Mouse (Mus musculus) ES-E14 (cell line): ENCODE measurements at regions not wholly inside any gene's neighbourhood (a gene's known extent, or its start where the extent isn't known, plus 50 kb on each side); places are given as distances from the start of the nearest gene placed in this dataset.

ENCODE experiments used
- DNase-seq: peaks from one replicate; pipeline ENCODE4 v3.0.0-alpha.2; 2013; ENCODE audit warnings: low read depth, low spot score
- H3K27ac ChIP-seq: 2 replicates; pipeline ENCODE4 v1.5.1; 2012; ENCODE audit warnings: low read depth, mild to moderate bottlenecking, low read length, moderate library complexity, mixed read lengths; ENCODE audit not compliant: poor library complexity, insufficient read depth, severe bottlenecking
- H3K36me3 ChIP-seq: 2 replicates; pipeline ENCODE4 v1.6.1; 2012; ENCODE audit warnings: mild to moderate bottlenecking, low read length, moderate library complexity, mixed read lengths; ENCODE audit not compliant: control insufficient read depth, poor library complexity, insufficient read depth, severe bottlenecking
- H3K4me1 ChIP-seq, 2 experiments: fragments of 150-350 bp in 1 of 2; sonication (generic) in 1 of 2; 2 replicates each; pipeline ENCODE4 v1.6.1; 2012; ENCODE audit warnings: low read length in 2 of 2, mild to moderate bottlenecking in 1 of 2, mixed read lengths in 1 of 2; ENCODE audit not compliant: control insufficient read depth in 2 of 2, insufficient read depth in 2 of 2, poor library complexity in 1 of 2
- H3K4me3 ChIP-seq, 2 experiments: fragments of 150-350 bp in 1 of 2; sonication (generic) in 1 of 2; 2 replicates each; pipeline ENCODE4 v1.5.1; 2012; ENCODE audit warnings: low read length in 2 of 2, low read depth in 1 of 2, mild to moderate bottlenecking in 1 of 2, mixed read lengths in 1 of 2; ENCODE audit not compliant: insufficient read depth in 1 of 2, poor library complexity in 1 of 2, severe bottlenecking in 1 of 2
- H3K9ac ChIP-seq: 2 replicates; pipeline ENCODE4 v1.6.1; 2012; ENCODE audit warnings: low read depth, mild to moderate bottlenecking, low read length, mixed read lengths; ENCODE audit not compliant: poor library complexity, insufficient read depth, severe bottlenecking
- H3K9me3 ChIP-seq: fragments of 150-350 bp; sonication (generic); 2 replicates; pipeline ENCODE4 v1.6.1; 2012; ENCODE audit warnings: low read depth, mild to moderate bottlenecking, low read length; ENCODE audit not compliant: control insufficient read depth, insufficient read depth
- CHD2 ChIP-seq: IDR thresholded peaks from 2 replicates; pipeline ENCODE4 v1.6.1; 2014; ENCODE audit warnings: mild to moderate bottlenecking, low read depth, low read length, inconsistent platforms
- HCFC1 ChIP-seq: IDR thresholded peaks from 2 replicates; pipeline ENCODE4 v1.6.1; 2012; ENCODE audit warnings: low read length, inconsistent platforms, borderline replicate concordance; ENCODE audit not compliant: insufficient read depth
- MAFK ChIP-seq: IDR thresholded peaks from 2 replicates; pipeline ENCODE4 v1.6.1; 2014; ENCODE audit warnings: mild to moderate bottlenecking, low read depth, low read length, inconsistent platforms; ENCODE audit not compliant: insufficient read depth
- ZC3H11A ChIP-seq: IDR thresholded peaks from 2 replicates; pipeline ENCODE4 v1.6.1; 2012; ENCODE audit warnings: low read depth, mild to moderate bottlenecking, inconsistent platforms, low read length, borderline replicate concordance
- ZNF384 ChIP-seq: IDR thresholded peaks from 2 replicates; pipeline ENCODE4 v1.6.1; 2012; ENCODE audit warnings: low read depth, low read length, inconsistent platforms
- in situ Hi-C, 2 experiments: fragments of 600-800 bp; cut with MboI; formaldehyde crosslinking; loops; one replicate each; pipeline ENCODE4 v1.15.1; 2025; ENCODE audit warnings: low sequenced_read_pairs in 2 of 2, inconsistent platforms in 1 of 2; ENCODE audit not compliant: unreplicated experiment in 2 of 2

GRCm38 (mm10) chr10:21458608-21459007 lies 81.5 kb downstream of the Aldh8a1 start:
- no peak for TF ChIP-seq ZNF384
- TF ChIP-seq ZC3H11A, result no peak
- no peak for TF ChIP-seq CHD2
- no peak for TF ChIP-seq HCFC1
- no peak for TF ChIP-seq MAFK
- Histone ChIP-seq H3K36me3 (no peaks in the 10 kb centered on the region), H3K9me3 (no peaks in the 10 kb centered on the region), H3K27ac (no peak overlapping the region), H3K9ac (no peak overlapping the region), H3K4me1 (no peaks in the 10 kb centered on the region; a peak in 1 of 4 replicates), H3K4me3 (no peak overlapping the region)
- DNase-seq, result no peak
- in situ Hi-C loops, result no loop called here

DNA sequence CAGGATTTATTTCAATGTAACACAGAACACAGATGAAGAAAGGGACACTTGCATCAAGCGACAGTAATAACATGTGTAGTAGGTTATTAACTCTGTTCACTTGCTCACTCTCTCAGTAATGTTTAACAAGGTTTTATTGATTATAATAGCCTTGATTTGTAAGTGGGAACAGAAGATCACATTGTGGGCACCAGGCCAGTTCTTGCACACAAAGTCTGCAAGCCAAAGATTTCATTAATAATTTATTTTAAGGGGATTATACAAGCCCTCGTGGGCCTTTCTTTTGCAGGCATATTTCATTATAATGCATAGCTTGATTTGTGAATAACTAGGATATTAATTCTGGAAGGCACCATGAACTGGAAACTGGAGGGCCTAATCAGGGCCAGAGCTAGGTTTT lies 83.0 kb downstream of the Aldh8a1 start:
- no peak overlapping the region for H3K27ac ChIP-seq
- no peak for DNase-seq
- no peak for TF ChIP-seq MAFK
- no peak for TF ChIP-seq ZC3H11A
- TF ChIP-seq HCFC1, result no peak
- TF ChIP-seq CHD2, result no peak
- TF ChIP-seq ZNF384, result no peak
- H3K4me3 ChIP-seq, result no peak overlapping the region
- no peak overlapping the region for H3K9ac ChIP-seq
- H3K36me3 ChIP-seq, result no peaks in the 10 kb centered on the region
- H3K9me3 ChIP-seq, result no peaks in the 10 kb centered on the region
- H3K4me1 ChIP-seq, result no peaks in the 10 kb centered on the region
- in situ Hi-C loops, result loop anchor here (5.0 to 10.0 kb wide), 2 partner anchors 537 to 545 kb away; no protein-coding TSS in a partner anchor

DNA sequence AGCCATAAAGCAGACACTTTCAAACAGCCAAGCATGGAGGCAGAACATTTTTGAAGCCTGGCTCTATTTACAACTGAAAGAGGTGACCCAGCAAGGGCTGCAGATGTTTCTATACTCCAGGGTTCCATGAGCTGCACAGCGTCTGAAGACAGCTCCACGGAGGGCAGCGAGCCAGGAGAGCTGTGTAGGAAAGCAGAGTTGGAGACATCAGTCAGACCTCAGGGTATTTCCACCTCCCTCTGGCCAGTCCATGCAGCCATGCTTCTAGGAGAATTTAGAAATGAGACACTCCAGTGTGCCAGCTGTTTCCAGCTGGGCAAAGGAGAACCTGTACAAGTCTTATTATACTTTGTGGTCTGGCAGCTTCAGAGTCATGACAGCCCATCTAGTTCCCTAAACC lies 85.8 kb downstream of the Aldh8a1 start:
- Histone ChIP-seq H3K4me3 (no peak overlapping the region), H3K4me1 (no peaks in the 10 kb centered on the region), H3K36me3 (no peaks in the 10 kb centered on the region), H3K27ac (no peak overlapping the region), H3K9ac (no peak overlapping the region), H3K9me3 (no peaks in the 10 kb centered on the region)
- no peak for DNase-seq
- in situ Hi-C loops, result loop anchor here (5.0 to 10.0 kb wide), 2 partner anchors 534 to 542 kb away; no protein-coding TSS in a partner anchor
- no peak for TF ChIP-seq ZNF384
- TF ChIP-seq MAFK, result no peak
- TF ChIP-seq ZC3H11A, result no peak
- no peak for TF ChIP-seq HCFC1
- TF ChIP-seq CHD2, result no peak

- Histone ChIP-seq H3K27ac (no peak overlapping the region), H3K36me3 (no peaks in the 10 kb centered on the region), H3K4me1 (no peaks in the 10 kb centered on the region), H3K9me3 (no peaks in the 10 kb centered on the region), H3K4me3 (peak overlapping the region in 1 of 2 experiments; percentile 58; a peak in 2 of 4 replicates), H3K9ac (no peak overlapping the region)
- DNase-seq, result peak; percentile 83
- in situ Hi-C loops, result loop anchor here in 1 of 2 experiments (10.0 kb wide), 1 partner anchor 539 kb away; no protein-coding TSS in a partner anchor
- TF ChIP-seq ZNF384 (no peak), CHD2 (no peak), ZC3H11A (peak; percentile 100), MAFK (no peak), HCFC1 (no peak)
These were observed 88.3 kb downstream of the Aldh8a1 start for GRCm38 (mm10) chr10:21465362-21465761.

- no peak overlapping the region for H3K4me3 ChIP-seq
- no peak overlapping the region for H3K27ac ChIP-seq
- DNase-seq, result no peak
- no peaks in the 10 kb centered on the region for H3K36me3 ChIP-seq
- in situ Hi-C loops, result loop anchor here in 1 of 2 experiments (10.0 kb wide), 1 partner anchor 539 kb away; no protein-coding TSS in a partner anchor
- no peaks in the 10 kb centered on the region for H3K4me1 ChIP-seq
- TF ChIP-seq ZC3H11A (no peak), MAFK (no peak), ZNF384 (no peak), CHD2 (no peak), HCFC1 (no peak)
- H3K9me3 ChIP-seq, result no peaks in the 10 kb centered on the region
- H3K9ac ChIP-seq, result no peak overlapping the region
These were observed 88.8 kb downstream of the Aldh8a1 start for GRCm38 (mm10) chr10:21465806-21466377.
